Comparison of ENCODE assay signal across 28 mouse cellular contexts in genomic region chr11:94974951-94975350, GRCm38 (mm10). TPM values are rescaled to one million over a fixed set of nuclear protein-coding genes. Genes with fewer than 3 reads are reported as not detected.
A peak's percentile ranks its signal among the peaks of the same experiment; 100 is the strongest.
DNase-seq lines count a peak whose midpoint lies in the region; ATAC-seq and TF ChIP-seq lines count a peak whose summit lies in the region.
"Had no signal": no experiment of that assay in that cellular context is flagged by ENCODE, and none has a peak within 500 bp of the region (broad histone marks: within the 10 kb centered on the region; RNA-seq: fewer than 3 reads in every experiment).

No protein-coding gene starts in this region.

- TF ChIP-seq POLR2A in cerebellum, adult 2 months (IDR thresholded peaks at IDR 0.05; ENCODE audit: borderline replicate concordance, insufficient read depth, low read length), result no peak

- H3K9ac ChIP-seq in heart, embryonic 15.5 days, result no peak overlapping the region
- H3K9ac ChIP-seq in forebrain, embryonic 15.5 days (replicated peaks), result no peak overlapping the region
- H3K9ac ChIP-seq: hindbrain, embryonic 14.5 days; limb, embryonic 13.5 days; liver, embryonic 13.5 days; midbrain, embryonic 12.5 days; neural tube, embryonic 15.5 days had no signal

- ATAC-seq in cerebellum, adult (ENCODE audit: insufficient number of reproducible peaks, low FRiP score, low TSS enrichment), result no peak
- 0 out of 2 replicates have a peak, but pooled peaks have one; percentile 28 for ATAC-seq in heart, embryonic 15.5 days (replicated peaks; ENCODE audit: insufficient number of reproducible peaks, insufficient read depth, low FRiP score, low read depth)
- ATAC-seq in forebrain, embryonic 15.5 days (replicated peaks), result no peak
- ATAC-seq: forebrain, embryonic 14.5 days; inflammation-experienced regulatory T-cells, adult 6 months had no signal

- intact Hi-C loops in heart, postnatal 25 days (cut with DNase I), result no loop called here

- no peaks in the 10 kb centered on the region for H3K9me3 ChIP-seq in heart, embryonic 15.5 days (replicated peaks)
- no peaks in the 10 kb centered on the region for H3K9me3 ChIP-seq in forebrain, embryonic 15.5 days
- H3K9me3 ChIP-seq: limb, embryonic 13.5 days; liver, embryonic 13.5 days; midbrain, embryonic 12.5 days; neural tube, embryonic 15.5 days had no signal

- no peak overlapping the region for H3K4me3 ChIP-seq in cerebellum, adult 2 months (replicated peaks; ENCODE audit: insufficient read depth, low read depth, low read length)
- no peak overlapping the region for H3K4me3 ChIP-seq in heart, embryonic 15.5 days
- no peak overlapping the region for H3K4me3 ChIP-seq in forebrain, embryonic 15.5 days
- H3K4me3 ChIP-seq: limb, embryonic 13.5 days; liver, embryonic 13.5 days; midbrain, embryonic 12.5 days; neural tube, embryonic 15.5 days had no signal

- H3K4me1 ChIP-seq in cerebellum, adult 2 months (ENCODE audit: control insufficient read depth, insufficient read depth, low read length), result peaks cover 55% of the 10 kb centered on the region
- peaks cover 69% of the 10 kb centered on the region for H3K4me1 ChIP-seq in heart, embryonic 15.5 days (replicated peaks)
- peaks cover 28% of the 10 kb centered on the region for H3K4me1 ChIP-seq in forebrain, embryonic 15.5 days

- 57% methylated on average over 2 of the region's 2 CpGs for WGBS in cerebellum, adult 2 months
- WGBS in heart, embryonic 15.5 days, result 22% methylated on average over 2 of the region's 2 CpGs
- WGBS in forebrain, embryonic 15.5 days, result 85% methylated on average over 2 of the region's 2 CpGs

- peak; percentile 17 to 21 for DNase-seq in cerebellum, adult 2 months
- peak; percentile 96 for DNase-seq in heart, adult 11 months
- DNase-seq in heart, postnatal 25 days (ENCODE audit: low spot score), result no peak
- DNase-seq in skeletal muscle tissue, adult 2 months (ENCODE audit: low read depth, low spot score), result peak; percentile 83
- DNase-seq in kidney, adult 18-20 months, result no peak
- DNase-seq: adrenal gland, postnatal 36 days; cerebellum, adult 11 months; kidney, adult 2 months; layer of hippocampus, adult 9-11 months; liver, embryonic 13.5 days; lung, adult 2 months; thymus, adult 18-20 months had no signal

- TF ChIP-seq CTCF in cerebellum, adult 2 months (IDR thresholded peaks at IDR 0.05; ENCODE audit: borderline replicate concordance, insufficient read depth, low read depth, low read length), result no peak

- H3K27me3 ChIP-seq in cerebellum, adult 2 months (ENCODE audit: control insufficient read depth, insufficient read depth, low read length), result no peaks in the 10 kb centered on the region
- H3K27me3 ChIP-seq in heart, embryonic 15.5 days, result no peaks in the 10 kb centered on the region
- no peaks in the 10 kb centered on the region for H3K27me3 ChIP-seq in forebrain, embryonic 15.5 days
- H3K27me3 ChIP-seq: neural tube, embryonic 15.5 days had no signal

- H3K27ac ChIP-seq in cerebellum, adult 2 months (ENCODE audit: insufficient read depth, low read length), result no peak overlapping the region
- H3K27ac ChIP-seq in heart, embryonic 15.5 days, result peak overlapping the region; percentile 67
- H3K27ac ChIP-seq in forebrain, embryonic 15.5 days (replicated peaks), result no peak overlapping the region
- H3K27ac ChIP-seq: hindbrain, embryonic 14.5 days; kidney, postnatal 0 days; limb, embryonic 13.5 days; liver, embryonic 13.5 days; midbrain, embryonic 12.5 days; neural tube, embryonic 15.5 days had no signal

- H3K36me3 ChIP-seq in heart, embryonic 15.5 days, result no peaks in the 10 kb centered on the region
- no peaks in the 10 kb centered on the region for H3K36me3 ChIP-seq in forebrain, embryonic 15.5 days
- H3K36me3 ChIP-seq: limb, embryonic 13.5 days; liver, embryonic 13.5 days; midbrain, embryonic 12.5 days; neural tube, embryonic 15.5 days had no signal

- no peak overlapping the region for H3K4me2 ChIP-seq in heart, embryonic 15.5 days
- no peak overlapping the region for H3K4me2 ChIP-seq in forebrain, embryonic 15.5 days (replicated peaks)
- H3K4me2 ChIP-seq: hindbrain, embryonic 14.5 days; limb, embryonic 13.5 days; liver, embryonic 13.5 days; midbrain, embryonic 12.5 days; neural tube, embryonic 15.5 days had no signal

RNA-seq across cellular contexts. Expression of gene Sgca, which starts 1.2 kb away (rescaled TPM):
- 1.9 and 3.9 TPM in 2 replicates for polyA plus RNA-seq in cerebellum, adult 2 months (2012; rRNA removed)
- total RNA-seq in heart, postnatal 25 days (2021), result 100 to 1,000 TPM; 142 to 163 TPM
- polyA plus RNA-seq in heart, embryonic 15.5 days (2015; fragmentation: Nextera tagmentation; extraction: Ambion mirVana), result 22.1 and 24.7 TPM in 2 replicates
- not detected in 2 replicates for polyA plus RNA-seq in forebrain, embryonic 15.5 days (2015; fragmentation: Nextera tagmentation; extraction: Ambion mirVana)
- total RNA-seq: adrenal gland, postnatal 36 days; granulocyte monocyte progenitor cell, adult 5-6 weeks; left cerebral cortex, adult 18-20 months; megakaryocyte, adult 5-6 weeks had no signal
- polyA plus RNA-seq: forebrain, embryonic 14.5 days; inflammation-experienced regulatory T-cells, adult 6 months; midbrain, embryonic 12.5 days had no signal

RNA-seq across cellular contexts. Expression of gene Hils1, which starts 7.6 kb away (rescaled TPM):
- not detected in 2 replicates for polyA plus RNA-seq in cerebellum, adult 2 months (2012; rRNA removed)
- total RNA-seq in heart, postnatal 25 days (2021), result not detected
- 0.15 and 0.22 TPM in 2 replicates for polyA plus RNA-seq in heart, embryonic 15.5 days (2015; fragmentation: Nextera tagmentation; extraction: Ambion mirVana)
- not detected in 2 replicates for polyA plus RNA-seq in forebrain, embryonic 15.5 days (2015; fragmentation: Nextera tagmentation; extraction: Ambion mirVana)
- total RNA-seq: adrenal gland, postnatal 36 days; granulocyte monocyte progenitor cell, adult 5-6 weeks; left cerebral cortex, adult 18-20 months; left cerebral cortex, postnatal 25 days; megakaryocyte, adult 5-6 weeks had no signal
- polyA plus RNA-seq: forebrain, embryonic 14.5 days; hindbrain, embryonic 14.5 days; inflammation-experienced regulatory T-cells, adult 6 months; kidney, adult 2 months; kidney, postnatal 0 days; large intestine, adult 2 months; limb, embryonic 13.5 days; liver, embryonic 13.5 days; lung, adult 2 months; midbrain, embryonic 12.5 days; neural tube, embryonic 15.5 days; stomach, embryonic 16.5 days had no signal

RNA-seq across cellular contexts. Expression of gene Ppp1r9b, which starts 15.9 kb away (rescaled TPM):
- 149 and 153 TPM in 2 replicates for polyA plus RNA-seq in cerebellum, adult 2 months (2012; rRNA removed)
- total RNA-seq in heart, postnatal 25 days (2021), result 10 to 100 TPM; 45.5 to 52.6 TPM
- 5.0 and 6.6 TPM in 2 replicates for polyA plus RNA-seq in heart, embryonic 15.5 days (2015; fragmentation: Nextera tagmentation; extraction: Ambion mirVana)
- polyA plus RNA-seq in forebrain, embryonic 15.5 days (2015; fragmentation: Nextera tagmentation; extraction: Ambion mirVana), result 23.0 and 23.9 TPM in 2 replicates

RNA-seq across cellular contexts. Expression of gene Samd14, which starts 34.7 kb away (rescaled TPM):
- polyA plus RNA-seq in cerebellum, adult 2 months (2012; rRNA removed), result 80.7 and 89.4 TPM in 2 replicates
- 1 to 10 TPM; 1.2 to 1.5 TPM for total RNA-seq in heart, postnatal 25 days (2021)
- polyA plus RNA-seq in heart, embryonic 15.5 days (2015; fragmentation: Nextera tagmentation; extraction: Ambion mirVana), result 8.0 and 13.2 TPM in 2 replicates
- 120 and 123 TPM in 2 replicates for polyA plus RNA-seq in forebrain, embryonic 15.5 days (2015; fragmentation: Nextera tagmentation; extraction: Ambion mirVana)

RNA-seq across cellular contexts. Expression of gene Col1a1, which starts 38.9 kb away (rescaled TPM):
- 4.5 and 5.5 TPM in 2 replicates for polyA plus RNA-seq in cerebellum, adult 2 months (2012; rRNA removed)
- total RNA-seq in heart, postnatal 25 days (2021), result 100 to 1,000 TPM; 182 to 211 TPM
- polyA plus RNA-seq in heart, embryonic 15.5 days (2015; fragmentation: Nextera tagmentation; extraction: Ambion mirVana), result 825 and 1,122 TPM in 2 replicates
- polyA plus RNA-seq in forebrain, embryonic 15.5 days (2015; fragmentation: Nextera tagmentation; extraction: Ambion mirVana), result 40.2 and 40.5 TPM in 2 replicates
- total RNA-seq: granulocyte monocyte progenitor cell, adult 5-6 weeks had no signal

Comparison
In these comparisons a context has a peak if more than half of its experiments do, and no peak if none do; other contexts are left out.
1. DNase-seq: peak in cerebellum, adult 2 months (2 of 2), heart, adult 11 months (single experiment) and skeletal muscle tissue, adult 2 months (single experiment); none in heart, postnatal 25 days (single experiment) and kidney, adult 18-20 months (single experiment).